Mouse (Mus musculus) ES-Bruce4 (cell line): ENCODE results near the gene Tuba1a. TPM values are rescaled to one million over a fixed set of nuclear protein-coding genes. Genes with fewer than 3 reads are reported as not detected.
A peak's percentile ranks its signal among the peaks of the same experiment; 100 is the strongest.

Experiments
- H3K27ac ChIP-seq: 2 replicates; pipeline ENCODE4 v1.5.1; 2012; ENCODE audit warnings: low read length, inconsistent platforms; ENCODE audit not compliant: insufficient read depth
- H3K27me3 ChIP-seq: 2 replicates; pipeline ENCODE4 v1.6.1; 2012; ENCODE audit warnings: mild to moderate bottlenecking, low read length, inconsistent platforms; ENCODE audit not compliant: control insufficient read depth, poor library complexity, insufficient read depth, severe bottlenecking
- H3K36me3 ChIP-seq: 2 replicates; pipeline ENCODE4 v1.6.1; 2012; ENCODE audit warnings: inconsistent platforms, mild to moderate bottlenecking, low read length, moderate library complexity; ENCODE audit not compliant: control insufficient read depth, poor library complexity, insufficient read depth, severe bottlenecking
- H3K4me1 ChIP-seq: one replicate; pipeline ENCODE4 v1.8.1; 2011; ENCODE audit warnings: low read length; ENCODE audit not compliant: control insufficient read depth, insufficient read depth
- H3K4me3 ChIP-seq: 2 replicates; pipeline ENCODE4 v1.5.1; 2011; ENCODE audit warnings: low read depth, mild to moderate bottlenecking, low read length
- H3K9ac ChIP-seq: 2 replicates; pipeline ENCODE4 v1.6.1; 2012; ENCODE audit warnings: low read depth, mild to moderate bottlenecking, inconsistent platforms; ENCODE audit not compliant: poor library complexity, severe bottlenecking
- H3K9me3 ChIP-seq: replicated peaks from 2 replicates; pipeline ENCODE4 v1.6.1; 2012; ENCODE audit warnings: mild to moderate bottlenecking, low read length, inconsistent platforms; ENCODE audit not compliant: control insufficient read depth, poor library complexity, insufficient read depth, severe bottlenecking
- CTCF ChIP-seq: IDR thresholded peaks from one replicate; pipeline ENCODE4 v1.8.1; 2011; ENCODE audit warnings: low read depth, low read length
- EP300 ChIP-seq: IDR thresholded peaks from 2 replicates; pipeline ENCODE4 v1.6.1; 2011; ENCODE audit warnings: low read depth, low read length; ENCODE audit not compliant: insufficient read depth
- POLR2A ChIP-seq: IDR thresholded peaks from one replicate; pipeline ENCODE4 v1.8.1; 2011; ENCODE audit warnings: low read length; ENCODE audit not compliant: insufficient read depth
- polyA plus RNA-seq: library from polyadenylated mRNA; stranded (reverse); fragments of >200 nt; gene quantifications from 2 replicates; pipeline ENCODE4 v1.2.4, GENCODE M21; 2011; ENCODE audit warnings: low read depth; ENCODE audit not compliant: missing spikeins, insufficient read depth, insufficient read length

Tuba1a gene
- polyA plus RNA-seq, 1 experiment = 700 TPM

- peaks cover under 1% of the 10 kb centered on the region for H3K4me1 ChIP-seq
- H3K4me3 ChIP-seq = no peak overlapping the region
These were observed 5.5 kb upstream of the Tuba1a start for GRCm38 (mm10) chr15:98958901-98959420.

DNA sequence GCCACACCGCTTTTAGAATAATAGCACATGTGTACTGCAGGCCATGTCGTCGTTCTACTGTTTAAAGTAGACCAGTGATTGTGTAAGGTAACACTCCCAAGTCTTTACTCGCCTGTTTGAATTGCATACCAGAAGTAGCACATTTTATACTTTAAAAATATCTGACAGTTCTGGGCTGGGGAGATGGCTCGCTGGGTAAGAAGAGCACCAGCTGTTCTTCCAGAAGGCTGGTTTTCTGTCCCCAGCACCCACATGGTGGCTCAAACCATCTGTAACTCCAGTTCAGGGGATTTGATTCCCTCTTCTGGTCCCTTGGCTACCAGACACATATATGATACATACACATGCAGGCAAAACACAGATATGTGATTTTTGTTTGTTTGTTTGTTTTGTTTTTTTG, 4.0 kb upstream of the Tuba1a start:
- Histone ChIP-seq H3K4me3 (no peak overlapping the region), H3K9me3 (no peaks in the 10 kb centered on the region), H3K27ac (no peak overlapping the region), H3K9ac (no peak overlapping the region), H3K36me3 (no peaks in the 10 kb centered on the region), H3K27me3 (no peaks in the 10 kb centered on the region), H3K4me1 (peaks cover 2% of the 10 kb centered on the region)
- no peak for TF ChIP-seq EP300
- TF ChIP-seq CTCF = no peak
- TF ChIP-seq POLR2A = no peak

More at GRCm38 (mm10) chr15:98958901-98959420, 5.5 kb upstream of the Tuba1a start:
- TF ChIP-seq POLR2A (no peak), EP300 (no peak), CTCF (no peak)
- H3K9me3 ChIP-seq = no peaks in the 10 kb centered on the region
- H3K9ac ChIP-seq = no peak overlapping the region
- H3K27ac ChIP-seq = no peak overlapping the region
- no peaks in the 10 kb centered on the region for H3K36me3 ChIP-seq
- no peaks in the 10 kb centered on the region for H3K27me3 ChIP-seq

- Histone ChIP-seq H3K36me3 (no peaks in the 10 kb centered on the region), H3K9ac (no peak overlapping the region), H3K4me3 (no peak overlapping the region), H3K27ac (no peak overlapping the region), H3K4me1 (peaks cover 4% of the 10 kb centered on the region), H3K9me3 (no peaks in the 10 kb centered on the region), H3K27me3 (no peaks in the 10 kb centered on the region)
- TF ChIP-seq EP300 (no peak), CTCF (no peak)
These were observed 2.5 kb upstream of the Tuba1a start for GRCm38 (mm10) chr15:98956000-98956399.

DNA sequence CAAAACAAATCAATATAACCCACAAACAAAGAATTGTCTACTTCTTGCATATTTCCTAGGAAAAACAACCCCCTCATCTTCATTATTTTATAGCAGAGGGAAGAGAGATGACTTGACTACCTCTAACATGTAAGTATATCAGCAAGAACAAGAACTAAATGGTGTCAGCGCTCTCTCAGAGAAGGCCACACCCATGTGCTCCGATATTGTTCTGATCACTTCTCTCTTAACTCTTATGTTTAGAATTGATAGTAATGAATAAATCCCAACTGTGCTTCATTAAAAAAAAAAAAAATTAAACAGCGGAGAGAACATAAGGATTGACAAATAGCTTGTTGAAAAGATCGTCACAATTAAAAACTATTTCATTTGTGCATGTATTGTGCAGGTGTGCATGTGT, 1.8 kb upstream of the Tuba1a start:
- H3K4me1 ChIP-seq = peaks cover 4% of the 10 kb centered on the region
- no peak overlapping the region for H3K4me3 ChIP-seq
- H3K36me3 ChIP-seq = no peaks in the 10 kb centered on the region
- H3K27me3 ChIP-seq = no peaks in the 10 kb centered on the region
- no peak overlapping the region for H3K9ac ChIP-seq
- H3K9me3 ChIP-seq = no peaks in the 10 kb centered on the region
- no peak for TF ChIP-seq POLR2A
- H3K27ac ChIP-seq = no peak overlapping the region

DNA sequence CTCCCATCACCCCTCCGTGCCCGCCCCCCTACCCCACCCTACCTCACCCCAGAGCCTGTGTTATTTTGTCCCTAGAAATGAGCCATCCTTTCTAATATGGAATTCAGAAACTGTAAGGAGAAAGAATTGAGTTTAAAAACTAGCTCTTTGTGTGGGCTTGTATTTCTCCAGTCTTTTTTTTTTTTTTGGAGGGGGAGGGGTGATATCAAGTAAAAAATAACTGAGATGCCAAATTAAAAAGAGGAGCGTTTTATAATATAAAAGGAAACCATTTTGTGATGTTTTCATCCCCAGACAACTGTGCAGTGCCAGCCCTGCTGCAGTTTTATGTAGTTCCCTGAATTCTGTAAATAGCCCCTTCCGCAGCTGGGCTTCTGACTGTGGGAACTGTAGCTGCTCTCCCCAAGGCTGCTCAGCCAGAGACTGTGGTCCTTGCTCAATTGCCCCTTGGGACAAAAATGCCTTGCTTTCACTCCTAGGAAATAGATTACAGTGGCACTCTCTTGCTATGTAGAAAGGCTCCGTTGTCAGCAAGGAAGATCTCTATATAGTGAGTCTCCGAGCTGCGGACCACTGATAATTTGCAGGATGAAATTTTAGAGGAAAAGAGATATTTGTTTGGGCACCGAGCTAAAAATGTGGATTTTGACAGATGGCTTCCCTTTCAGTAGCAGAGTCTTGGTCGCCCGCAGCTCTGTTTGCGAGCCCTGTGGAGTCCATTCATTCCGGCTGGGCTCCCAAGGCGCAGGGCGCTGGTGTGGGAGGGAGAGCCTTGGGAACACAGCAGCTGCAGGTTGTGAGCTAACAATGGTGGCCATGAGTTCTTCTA, 1.1 kb upstream of the Tuba1a start:
- Histone ChIP-seq H3K27me3 (no peaks in the 10 kb centered on the region), H3K9me3 (no peaks in the 10 kb centered on the region), H3K27ac (peak overlapping the region; percentile 26; the same call in 1 of the 2 replicates), H3K36me3 (peaks cover 2% of the 10 kb centered on the region; the same call in 1 of the 2 replicates), H3K4me3 (no peak overlapping the region), H3K4me1 (peaks cover 4% of the 10 kb centered on the region), H3K9ac (no peak overlapping the region)
- no peak for TF ChIP-seq CTCF
- no peak for TF ChIP-seq POLR2A
- TF ChIP-seq EP300 = no peak

GRCm38 (mm10) chr15:98952751-98953400, 627 bp downstream of the Tuba1a start:
- no peak for TF ChIP-seq POLR2A
- TF ChIP-seq EP300 = 0 out of 2 replicates have a peak, but pooled peaks have one; percentile 39
- TF ChIP-seq CTCF = peak; percentile 10
- Histone ChIP-seq H3K4me1 (peaks cover 4% of the 10 kb centered on the region), H3K9ac (peak overlapping the region; percentile 53), H3K4me3 (peak overlapping the region; percentile 83), H3K27me3 (no peaks in the 10 kb centered on the region), H3K27ac (peak overlapping the region; percentile 68), H3K36me3 (peaks cover 4% of the 10 kb centered on the region; the same call in 1 of the 2 replicates), H3K9me3 (no peaks in the 10 kb centered on the region)
